Mouse (Mus musculus): ENCODE results near the gene Pole3. TPM values are rescaled to one million over a fixed set of nuclear protein-coding genes. Genes with fewer than 3 reads are reported as not detected.
"Not testable (repeated sequence)": the region's sequence is repeated elsewhere in the genome, so short reads cannot be mapped to it uniquely, and the experiment has no call there.

The Pole3 gene
- total RNA-seq, 2 experiments from 2014 or later, result 60.9 to 80.7 TPM

DNA sequence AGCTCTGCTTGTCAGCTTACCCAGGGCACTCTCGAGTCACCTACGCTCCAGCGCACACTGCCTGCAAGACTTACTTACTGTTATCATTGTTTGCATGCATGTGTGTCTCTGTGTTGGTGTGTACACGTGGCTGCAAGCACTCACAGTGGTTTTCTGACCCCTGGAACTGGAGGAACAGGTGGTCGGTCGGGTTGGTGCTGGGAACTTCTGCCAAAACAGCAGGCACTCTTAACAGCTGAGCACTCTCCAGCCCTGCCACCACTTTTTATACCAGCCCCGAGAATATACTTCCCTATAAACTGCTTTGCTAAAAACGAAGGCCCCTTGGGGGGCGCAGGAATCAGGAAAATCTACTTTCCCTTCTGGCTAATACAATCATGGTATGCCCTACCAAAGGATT, 30.6 kb downstream of the Pole3 start:
- no peak; the same call in 1 of the 2 replicates for ATAC-seq (replicated peaks; ENCODE audit: poor library complexity)

DNA sequence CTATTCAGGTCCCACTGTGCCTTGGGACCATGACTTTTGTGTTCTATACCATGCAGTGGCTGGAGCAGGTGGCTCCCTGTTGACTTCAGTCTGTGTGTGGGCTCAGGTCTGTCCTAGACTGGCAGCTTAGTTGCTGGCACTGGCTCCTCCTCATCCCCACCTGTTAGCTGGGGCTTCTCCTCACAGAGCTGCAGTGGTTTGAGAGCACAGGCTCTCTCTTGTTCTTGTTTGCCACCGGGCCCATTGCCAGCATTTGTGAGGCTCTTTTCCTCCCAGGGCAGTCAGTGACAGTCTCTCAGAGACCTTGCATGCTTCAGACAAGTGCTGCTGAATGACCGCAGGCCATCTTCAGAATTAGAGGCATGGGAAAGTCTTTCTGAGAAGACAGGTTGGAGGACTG, 32.2 kb downstream of the Pole3 start:
- no peak for ATAC-seq (replicated peaks; ENCODE audit: poor library complexity)

- ATAC-seq (replicated peaks; ENCODE audit: poor library complexity), result no peak
These were observed 37.0 kb downstream of the Pole3 start for GRCm38 (mm10) chr4:62487914-62488313.

GRCm38 (mm10) chr4:62487172-62487571, 37.7 kb downstream of the Pole3 start:
- no peak for ATAC-seq (replicated peaks; ENCODE audit: poor library complexity)

DNA sequence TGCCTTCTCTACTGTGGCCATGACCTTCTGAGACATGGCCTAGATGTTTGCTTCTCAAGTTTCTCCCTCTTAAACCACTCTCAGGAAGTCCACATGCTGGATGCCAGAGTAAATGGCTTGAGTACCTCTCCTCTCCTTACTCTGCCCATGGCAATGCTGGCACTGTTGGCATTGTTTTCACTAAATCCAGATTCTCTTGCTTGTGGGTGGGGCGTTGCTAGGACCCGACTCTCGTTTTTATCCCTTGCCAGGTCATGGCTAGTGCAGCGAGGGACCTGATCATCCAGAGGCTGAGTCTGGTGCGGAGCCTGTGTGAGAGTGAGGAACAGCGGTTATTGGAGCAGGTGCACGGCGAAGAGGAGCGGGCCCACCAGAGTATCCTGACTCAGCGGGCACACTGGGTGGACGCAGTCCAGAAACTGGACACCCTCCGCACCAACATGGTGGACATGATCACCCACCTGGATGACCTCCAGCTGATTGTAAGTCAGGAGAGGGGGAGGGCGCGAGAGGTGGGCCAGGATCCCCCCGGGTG, 38.6 kb downstream of the Pole3 start:
- ATAC-seq (replicated peaks; ENCODE audit: poor library complexity), result no peak

GRCm38 (mm10) chr4:62485450-62486161, 39.3 kb downstream of the Pole3 start:
- no peak for ATAC-seq (replicated peaks; ENCODE audit: poor library complexity)

DNA sequence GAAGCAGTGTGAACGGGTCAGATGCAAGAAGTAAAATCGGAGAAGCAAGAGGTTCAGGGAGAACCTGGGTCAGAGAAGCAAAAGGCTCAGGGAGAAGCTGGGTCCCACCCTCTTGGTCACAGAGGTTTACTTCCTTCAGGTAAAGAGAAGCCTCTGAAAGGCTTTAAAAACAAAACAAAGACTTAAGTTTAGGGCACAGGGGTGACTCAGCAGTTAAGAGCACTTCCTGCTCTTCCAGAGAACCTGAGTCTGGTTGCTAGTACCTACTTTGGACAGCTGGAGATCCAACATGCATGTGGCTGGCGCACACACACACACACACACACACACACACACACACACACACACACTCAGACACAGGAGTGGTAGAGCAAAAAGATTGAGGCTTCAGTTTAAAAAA, 39.9 kb downstream of the Pole3 start:
- ATAC-seq (replicated peaks; ENCODE audit: poor library complexity), result peak; percentile 12; the same call in 1 of the 2 replicates

DNA sequence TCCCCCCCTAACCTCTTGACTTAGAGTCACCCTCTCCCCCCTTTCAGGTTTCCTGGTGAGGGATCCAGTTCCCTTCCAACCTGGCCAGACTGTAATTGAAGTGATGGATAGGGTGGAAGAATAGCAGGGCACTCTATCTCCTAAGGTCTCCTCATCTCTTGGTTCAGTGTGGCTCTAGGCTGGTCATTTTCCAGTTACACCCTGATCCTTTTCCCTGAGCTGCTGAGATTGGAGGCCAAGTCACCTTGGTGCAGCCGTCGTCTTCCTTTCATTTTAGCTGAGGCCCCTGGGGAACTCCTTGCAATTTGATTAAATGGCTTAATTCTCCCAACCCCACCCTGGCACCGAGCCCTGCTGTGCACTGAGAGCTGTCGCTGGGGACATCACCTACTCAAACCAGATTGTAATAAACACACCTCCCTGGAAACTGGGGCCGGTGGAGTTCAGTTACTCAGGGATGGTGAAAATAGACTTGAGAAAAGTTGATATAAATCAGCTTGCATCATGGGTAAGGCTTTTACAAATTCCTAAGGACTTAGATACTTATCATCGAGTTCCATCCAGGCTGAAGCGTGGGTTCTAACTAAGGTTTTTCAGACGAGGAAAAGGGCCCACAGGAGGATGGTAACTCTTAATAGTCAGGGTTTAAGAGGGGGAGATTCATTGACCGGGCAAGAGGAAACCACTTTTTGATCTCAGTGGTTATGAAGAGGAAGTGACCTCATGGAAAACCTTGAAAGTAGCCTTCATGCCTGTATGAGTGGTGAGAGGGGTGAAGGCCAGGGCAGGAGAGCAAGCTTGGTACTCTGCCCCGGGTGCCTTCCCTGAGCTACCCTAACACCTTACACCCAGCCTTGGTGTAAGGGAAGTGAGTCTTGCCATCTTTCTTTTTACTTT, 43.9 kb downstream of the Pole3 start:
- peak; percentile 69 for ATAC-seq (replicated peaks; ENCODE audit: poor library complexity)

DNA sequence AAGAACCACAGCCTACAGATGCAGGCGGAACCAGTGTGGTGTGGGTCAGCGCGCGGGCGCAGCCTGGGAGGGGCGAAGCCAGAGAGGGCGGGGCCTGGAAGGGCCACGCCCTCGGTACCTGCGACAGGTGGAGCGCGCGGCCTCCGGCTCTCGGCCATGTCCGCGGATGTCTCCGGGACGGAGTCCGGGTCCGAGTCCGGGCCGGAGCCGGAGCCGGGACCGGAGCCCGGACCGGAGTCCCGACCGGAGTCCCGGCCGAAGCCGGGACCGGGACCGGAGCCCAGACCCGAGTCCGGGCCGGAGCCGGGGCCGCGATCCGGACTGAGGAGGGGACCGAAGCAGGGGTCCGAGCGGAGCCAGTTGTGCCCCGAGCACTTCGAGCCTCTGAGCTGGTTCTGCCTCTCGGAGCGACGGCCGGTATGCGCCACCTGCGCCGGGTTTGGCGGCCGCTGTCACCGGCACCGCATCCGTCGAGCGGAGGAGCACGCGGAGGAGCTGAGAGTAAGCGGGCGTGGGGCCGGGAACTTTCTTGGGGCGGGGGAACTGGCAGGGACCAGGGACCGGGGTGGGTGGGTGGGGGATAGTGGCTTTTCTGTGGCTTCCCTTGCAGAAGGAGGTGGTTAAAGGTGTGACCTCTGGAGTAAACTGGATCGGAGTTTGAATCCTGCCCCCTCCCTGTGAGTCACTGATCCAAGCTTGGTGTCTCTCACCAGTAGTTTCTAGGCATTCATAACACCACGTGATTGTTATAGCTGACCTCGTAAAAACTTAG, 44.7 kb downstream of the Pole3 start, which contains the start of gene Bspry:
TSS of gene Bspry (plus strand) at position 117 of the 772 bp plus-strand sequence.
- ATAC-seq (replicated peaks; ENCODE audit: poor library complexity), result peak; percentile 61

- not testable (repeated sequence) for ATAC-seq (replicated peaks; ENCODE audit: poor library complexity)
These were observed 45.3 kb downstream of the Pole3 start for GRCm38 (mm10) chr4:62479593-62479936.

- no peak for ATAC-seq (replicated peaks; ENCODE audit: poor library complexity)
These were observed 47.2 kb downstream of the Pole3 start for GRCm38 (mm10) chr4:62477542-62478244.

GRCm38 (mm10) chr4:62475793-62476192, 49.1 kb downstream of the Pole3 start:
- ATAC-seq (replicated peaks; ENCODE audit: poor library complexity), result no peak

- no peak for ATAC-seq (replicated peaks; ENCODE audit: poor library complexity)
These were observed 49.7 kb downstream of the Pole3 start for GRCm38 (mm10) chr4:62475131-62475530.

Other genes with a start within 250 kb of the Pole3 start
- gene Fkbp15, start 164.5 kb downstream of the Pole3 start, total RNA-seq (2015), result 22.1 and 24.8 TPM in 2 replicates
- gene Fkbp15, start 164.5 kb downstream of the Pole3 start, total RNA-seq (2017), result 41.4 and 49.9 TPM in 2 replicates
- 19.3 and 22.3 TPM in 2 replicates for gene Slc31a1, start 164.3 kb downstream of the Pole3 start, total RNA-seq (2015)
- gene Slc31a1, start 164.3 kb downstream of the Pole3 start, total RNA-seq (2017), result 18.4 and 18.9 TPM in 2 replicates
- gene Cdc26, start 116.4 kb downstream of the Pole3 start, total RNA-seq (2015), result 166 and 206 TPM in 2 replicates
- gene Cdc26, start 116.4 kb downstream of the Pole3 start, total RNA-seq (2017), result 134 and 150 TPM in 2 replicates
- gene Prpf4, start 116.3 kb downstream of the Pole3 start, total RNA-seq (2015), result 14.8 and 16.7 TPM in 2 replicates
- 14.4 and 15.9 TPM in 2 replicates for gene Prpf4, start 116.3 kb downstream of the Pole3 start, total RNA-seq (2017)
- not detected in 2 replicates for gene Rnf183, start 89.8 kb downstream of the Pole3 start, total RNA-seq (2015)
- gene Rnf183, start 89.8 kb downstream of the Pole3 start, total RNA-seq (2017), result not detected in 2 replicates
- gene Wdr31, start 54.2 kb downstream of the Pole3 start, total RNA-seq (2015), result 0.95 and 1.2 TPM in 2 replicates
- 0.50 and 1.5 TPM in 2 replicates for gene Wdr31, start 54.2 kb downstream of the Pole3 start, total RNA-seq (2017)
- not detected in 2 replicates for gene Bspry, start 45.0 kb downstream of the Pole3 start, total RNA-seq (2015)
- not detected in 2 replicates for gene Bspry, start 45.0 kb downstream of the Pole3 start, total RNA-seq (2017)
- 1.1 and 3.3 TPM in 2 replicates for gene Hdhd3, start 21.6 kb downstream of the Pole3 start, total RNA-seq (2015)
- gene Hdhd3, start 21.6 kb downstream of the Pole3 start, total RNA-seq (2017), result 0.92 and 2.5 TPM in 2 replicates
- gene Alad, start 5.2 kb downstream of the Pole3 start, total RNA-seq (2015), result 33.6 and 50.9 TPM in 2 replicates
- gene Alad, start 5.2 kb downstream of the Pole3 start, total RNA-seq (2017), result 24.1 and 25.0 TPM in 2 replicates
- 0.27 TPM in 1 of 2 replicates, not detected in the other for gene 4933430I17Rik, start 301 bp upstream of the Pole3 start, total RNA-seq (2015)
- 0.08 and 1.4 TPM in 2 replicates for gene 4933430I17Rik, start 301 bp upstream of the Pole3 start, total RNA-seq (2017)
- 4.2 and 5.2 TPM in 2 replicates for gene Rgs3, start 34.8 kb upstream of the Pole3 start, total RNA-seq (2015)
- 9.7 and 10.8 TPM in 2 replicates for gene Rgs3, start 34.8 kb upstream of the Pole3 start, total RNA-seq (2017)

All from megakaryocyte progenitor cell, adult 5-6 weeks (primary cell).